Mouse (Mus musculus): ENCODE data around the gene Gm21992.

Gm21992 gene

DNA sequence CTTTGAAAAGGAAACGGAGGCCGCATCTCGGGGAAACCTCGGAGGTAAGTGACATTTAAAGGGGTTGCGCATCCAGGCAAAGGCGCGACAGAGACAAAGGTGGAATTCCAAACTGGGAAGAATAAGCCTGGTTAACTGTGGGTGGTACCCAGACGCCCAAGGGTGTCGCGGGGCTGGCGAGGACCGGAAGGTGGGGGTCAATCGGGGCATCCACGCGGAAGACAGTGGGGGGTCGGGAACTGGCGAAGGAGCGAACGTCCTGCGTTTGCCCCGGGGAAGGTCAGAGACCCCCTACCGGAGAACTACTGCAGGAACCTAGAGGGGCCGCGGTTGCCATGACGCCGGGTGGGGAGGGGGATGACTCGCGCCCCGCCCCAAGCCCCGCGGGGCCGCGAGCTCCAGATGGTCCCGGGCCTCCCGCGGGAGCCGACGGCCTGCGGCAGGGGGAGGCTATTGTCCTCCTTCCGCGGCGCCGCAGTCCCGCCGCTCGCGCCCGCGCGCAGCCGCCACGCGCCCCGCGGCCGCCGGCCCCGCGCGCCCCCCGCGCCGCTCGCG is 99.7 kb downstream of the Gm21992 start:
- no peak for DNase-seq (ENCODE audit: low spot score)

DNA sequence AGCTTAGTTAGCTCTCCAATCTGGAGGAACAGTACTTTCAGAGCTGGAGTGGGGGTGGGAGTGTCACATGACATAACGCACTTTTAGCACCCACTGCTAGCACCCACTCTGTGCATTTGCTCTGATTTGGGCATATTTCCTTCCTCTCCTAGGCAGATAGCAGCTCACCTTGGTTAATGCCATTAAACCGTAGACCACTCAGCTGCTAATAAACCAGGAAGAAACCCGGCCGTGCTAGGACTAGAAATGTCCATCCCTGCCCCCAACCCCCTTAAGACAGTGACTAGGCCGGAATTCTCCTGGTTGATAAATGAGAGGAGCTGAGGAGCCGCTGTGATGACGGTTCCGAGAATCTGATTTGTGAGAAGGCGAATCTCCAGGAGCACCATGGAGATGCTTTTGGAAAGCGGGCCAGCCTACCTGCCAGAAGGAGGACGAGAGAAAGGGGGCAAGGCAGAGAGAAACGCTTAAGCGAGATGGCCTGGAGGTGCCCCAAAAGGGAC is 100.3 kb downstream of the Gm21992 start, which contains the start of gene Sptbn2:
Sptbn2 (plus strand) TSS at position 70 of the 503 bp plus-strand sequence.
- DNase-seq (ENCODE audit: low spot score): no peak

- no peak for DNase-seq (ENCODE audit: low spot score)
Measured at GRCm38 (mm10) chr19:4708765-4709164, 102.6 kb downstream of the Gm21992 start.

DNA sequence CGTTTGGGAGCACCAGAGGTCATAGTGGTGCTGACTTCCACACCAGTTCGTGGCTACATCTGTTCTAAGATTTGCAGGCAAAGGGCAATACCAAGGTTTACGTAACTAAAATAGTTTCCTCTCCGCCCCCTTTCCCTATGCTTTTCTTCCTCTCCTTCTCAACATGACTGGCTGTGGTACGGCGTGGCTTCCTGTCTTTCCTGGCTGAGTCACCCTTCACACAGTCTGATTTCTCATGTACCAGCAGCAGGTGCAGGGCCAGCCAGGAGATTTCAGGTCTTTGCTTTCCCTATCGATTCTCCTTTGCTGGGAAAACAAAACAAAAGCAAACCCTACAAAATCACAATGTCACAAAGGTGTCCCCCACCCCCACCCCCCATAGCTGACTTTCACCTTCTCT is 110.2 kb downstream of the Gm21992 start:
- no peak for DNase-seq (ENCODE audit: low spot score)

GRCm38 (mm10) chr19:4700656-4701055 is 110.8 kb downstream of the Gm21992 start:
- no peak for DNase-seq (ENCODE audit: low spot score)

- DNase-seq (ENCODE audit: low spot score): no peak
Measured at GRCm38 (mm10) chr19:4699821-4700220, 111.6 kb downstream of the Gm21992 start.

- DNase-seq (ENCODE audit: low spot score): no peak
Measured at GRCm38 (mm10) chr19:4698856-4699255, 112.6 kb downstream of the Gm21992 start.

GRCm38 (mm10) chr19:4698205-4698677 is 113.2 kb downstream of the Gm21992 start, which contains the start of gene Gm960:
Gene Gm960, minus strand, starts transcription at chr19:4698668.
- DNase-seq (ENCODE audit: low spot score): peak; percentile 77

DNA sequence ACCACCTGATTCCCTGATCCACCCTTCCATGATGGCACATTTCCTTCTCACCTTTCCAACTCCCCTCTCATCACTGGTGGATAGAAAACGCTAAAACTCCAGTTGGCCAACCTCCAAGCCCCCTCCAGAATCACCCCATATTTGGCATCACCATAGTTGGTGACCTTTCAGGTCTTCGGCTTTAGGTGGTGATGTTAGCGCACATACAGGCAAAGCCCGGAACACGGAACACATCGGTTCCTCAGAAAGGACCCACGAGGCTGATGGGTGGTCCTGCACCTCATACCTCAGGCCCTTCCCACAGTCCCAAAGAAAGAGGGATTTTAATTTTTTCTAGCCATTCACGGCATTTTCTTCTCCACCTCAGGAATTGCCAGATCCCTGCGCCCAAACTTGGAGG is 113.7 kb downstream of the Gm21992 start:
- no peak for DNase-seq (ENCODE audit: low spot score)

DNA sequence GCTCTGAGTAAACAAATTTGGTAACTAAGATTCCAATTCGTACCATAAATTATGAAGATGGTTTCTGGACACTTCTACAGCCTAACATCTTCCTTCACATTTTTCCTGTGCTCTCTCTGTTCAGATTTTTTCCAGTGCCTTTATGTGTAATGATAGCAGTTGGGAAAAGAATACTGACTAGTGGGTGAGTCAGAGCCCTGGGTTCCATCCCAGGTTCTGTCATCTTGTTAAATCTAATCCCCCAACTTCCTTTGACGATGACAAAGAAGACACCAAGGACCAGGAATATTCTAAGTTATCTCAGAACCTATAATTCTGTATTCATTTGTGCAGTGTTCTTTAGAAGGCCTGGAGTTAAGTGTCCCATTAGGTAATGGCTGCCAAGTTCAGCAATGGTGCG is 114.3 kb downstream of the Gm21992 start:
- DNase-seq (ENCODE audit: low spot score): no peak

DNA sequence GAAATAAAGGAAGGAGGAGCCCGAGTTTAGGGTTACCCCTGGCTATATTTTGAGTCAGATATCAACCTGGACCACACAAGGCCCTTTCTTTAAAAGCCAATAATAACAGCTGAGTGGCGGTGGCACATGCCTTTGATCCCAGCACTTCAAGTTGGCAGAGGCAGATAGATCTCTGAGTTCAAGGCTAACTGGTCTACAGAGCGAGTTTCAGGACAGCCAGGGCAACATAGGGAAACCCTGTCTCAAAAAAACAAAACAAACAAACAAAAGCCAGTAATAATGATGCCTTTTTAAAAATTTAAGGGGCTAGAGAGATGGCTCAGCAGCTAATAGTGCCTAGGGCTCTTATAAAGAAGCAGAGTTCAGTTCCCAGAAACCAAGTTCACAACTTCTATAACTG is 117.1 kb downstream of the Gm21992 start:
- no peak for DNase-seq (ENCODE audit: low spot score)
